ENCODE assay signal across 7 mouse cellular contexts in the genomic region with DNA sequence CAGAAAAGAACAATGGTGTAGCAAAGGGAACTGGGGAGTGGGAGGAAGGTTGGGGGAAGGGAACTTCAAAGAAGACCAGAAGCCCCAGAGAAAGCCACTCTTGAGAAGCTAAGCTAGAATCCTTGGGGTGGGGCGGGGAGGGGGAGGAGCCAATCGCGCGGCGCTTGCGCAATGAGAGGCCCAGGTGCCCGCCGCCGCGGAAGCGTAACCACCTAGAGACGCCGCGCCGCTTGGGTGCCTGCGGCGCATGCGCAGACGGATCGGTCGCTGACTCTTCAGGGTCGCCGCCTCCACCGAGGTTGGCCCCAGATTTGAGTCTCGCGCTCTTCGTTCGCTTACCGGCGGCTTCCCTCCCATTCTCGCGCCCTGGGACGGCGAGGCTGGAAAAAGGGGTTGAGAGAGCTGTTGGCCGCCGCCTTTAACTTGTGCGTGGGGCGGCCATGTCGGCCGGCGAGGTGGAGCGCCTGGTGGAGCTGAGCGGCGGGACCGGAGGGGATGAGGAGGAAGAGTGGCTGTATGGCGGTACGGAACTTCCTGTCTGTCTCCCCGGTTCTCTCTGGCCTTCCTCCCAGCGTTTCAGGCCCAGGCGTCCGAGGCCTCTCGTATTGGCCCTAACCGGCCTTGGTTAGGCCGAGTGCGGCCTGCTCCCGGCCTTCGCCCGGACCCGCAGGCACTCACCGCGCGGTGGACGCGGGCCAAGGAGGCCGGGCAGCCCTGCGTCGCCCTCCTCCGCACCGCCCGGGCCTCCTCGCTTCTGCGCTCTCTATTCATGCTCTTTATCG. TPM values are rescaled to one million over a fixed set of nuclear protein-coding genes. Genes with fewer than 3 reads are reported as not detected.
A peak's percentile ranks its signal among the peaks of the same experiment; 100 is the strongest.
DNase-seq lines count a peak whose midpoint lies in the region; ATAC-seq and TF ChIP-seq lines count a peak whose summit lies in the region.

A gene (plus strand): TSS at position 210 of the 782 bp plus-strand sequence.

- H3K27ac ChIP-seq in intestine, postnatal 0 days (ENCODE audit: low read depth, low read length), result peak within 1 kb of the TSS; percentile 88
- peak within 1 kb of the TSS; percentile 94 for H3K27ac ChIP-seq in midbrain, embryonic 12.5 days (replicated peaks)
- peak within 1 kb of the TSS; percentile 76 for H3K27ac ChIP-seq in small intestine, adult 2 months (ENCODE audit: insufficient read depth, low read depth, low read length)

- no peaks in the 10 kb centered on the region for H3K9me3 ChIP-seq in intestine, postnatal 0 days (ENCODE audit: control insufficient read depth)
- no peaks in the 10 kb centered on the region for H3K9me3 ChIP-seq in midbrain, embryonic 12.5 days

- intact Hi-C loops in left cerebral cortex, postnatal 4 days (cut with DNase I), result no loop called here

- 0 out of 2 replicates have a peak, but pooled peaks have one; percentile 3 for TF ChIP-seq CTCF in intestine, postnatal 0 days (IDR thresholded peaks at IDR 0.05; ENCODE audit: low read depth)
- TF ChIP-seq CTCF in small intestine, adult 2 months (IDR thresholded peaks at IDR 0.05; ENCODE audit: extremely low read depth, insufficient read length, insufficient replicate concordance, low read depth, low read length), result no peak

- H3K4me2 ChIP-seq in intestine, postnatal 0 days (replicated peaks; ENCODE audit: low read depth), result peak within 1 kb of the TSS; percentile 63
- peak within 1 kb of the TSS; percentile 63 for H3K4me2 ChIP-seq in midbrain, embryonic 12.5 days (replicated peaks)

- peak; percentile 86 for ATAC-seq in intestine, postnatal 0 days
- ATAC-seq in midbrain, embryonic 12.5 days (ENCODE audit: low FRiP score, low read depth), result peak; percentile 87

- peak within 1 kb of the TSS; percentile 76 for H3K4me3 ChIP-seq in intestine, postnatal 0 days (ENCODE audit: low read depth, low read length)
- H3K4me3 ChIP-seq in midbrain, embryonic 12.5 days, result peak within 1 kb of the TSS; percentile 73
- peak within 1 kb of the TSS; percentile 77 for H3K4me3 ChIP-seq in small intestine, adult 2 months (ENCODE audit: low read depth, low read length)

- H3K4me1 ChIP-seq in intestine, postnatal 0 days (replicated peaks; ENCODE audit: control insufficient read depth, insufficient read depth, low read length), result peaks cover 14% of the 10 kb centered on the region
- H3K4me1 ChIP-seq in midbrain, embryonic 12.5 days, result peaks cover 25% of the 10 kb centered on the region
- H3K4me1 ChIP-seq in small intestine, adult 2 months (ENCODE audit: control insufficient read depth, insufficient read depth, insufficient read length, low read length), result peaks cover 2% of the 10 kb centered on the region

- WGBS in intestine, postnatal 0 days, result under 1% methylated on average over 73 of the region's 73 CpGs
- WGBS in midbrain, embryonic 12.5 days, result under 1% methylated on average over 66 of the region's 73 CpGs
- WGBS in small intestine, adult 2 months, result under 1% methylated on average over 73 of the region's 73 CpGs

- DNase-seq in adrenal gland, adult 8-10 months, result peak; percentile 82
- DNase-seq in embryo, embryonic 9.5 days (ENCODE audit: extremely low spot score), result peak; percentile 98
- peak; percentile 44 for DNase-seq in gonadal fat pad, adult 2 months (ENCODE audit: low read depth)
- peak; percentile 96 for DNase-seq in left cerebral cortex, postnatal 4 days

- peak; percentile 44 for TF ChIP-seq POLR2A in small intestine, adult 2 months (IDR thresholded peaks at IDR 0.05; ENCODE audit: low read depth, low read length)

- no peaks in the 10 kb centered on the region for H3K27me3 ChIP-seq in intestine, postnatal 0 days (replicated peaks; ENCODE audit: control insufficient read depth, insufficient read depth, low read length)
- H3K27me3 ChIP-seq in midbrain, embryonic 12.5 days, result no peaks in the 10 kb centered on the region
- H3K27me3 ChIP-seq in small intestine, adult 2 months (ENCODE audit: control insufficient read depth, insufficient read depth, low read length), result no peaks in the 10 kb centered on the region

- peak within 1 kb of the TSS; percentile 78 for H3K9ac ChIP-seq in intestine, postnatal 0 days (ENCODE audit: low read depth, low read length)
- peak within 1 kb of the TSS; percentile 87 for H3K9ac ChIP-seq in midbrain, embryonic 12.5 days (replicated peaks)

- H3K36me3 ChIP-seq in intestine, postnatal 0 days (ENCODE audit: control insufficient read depth, insufficient read depth), result peaks cover 3% of the 10 kb centered on the region; the same call in 1 of the 2 replicates
- peaks cover 5% of the 10 kb centered on the region; the same call in 1 of the 2 replicates for H3K36me3 ChIP-seq in midbrain, embryonic 12.5 days
- H3K36me3 ChIP-seq in small intestine, adult 2 months (ENCODE audit: control insufficient read depth, insufficient read depth, low read length), result peaks cover 6% of the 10 kb centered on the region; the same call in 1 of the 2 replicates

RNA-seq across cellular contexts. Expression of the gene that starts here (rescaled TPM):
- 10 to 100 TPM; 66.0 to 72.6 (median 68.5) TPM for total RNA-seq in adrenal gland, adult 8-10 months (2022)
- 18.2 and 26.8 TPM in 2 replicates for polyA plus RNA-seq in gonadal fat pad, adult 2 months (2012; rRNA removed)
- 37.7 and 42.0 TPM in 2 replicates for polyA plus RNA-seq in intestine, postnatal 0 days (2015; fragmentation: Nextera tagmentation; extraction: Ambion mirVana)
- total RNA-seq in left cerebral cortex, postnatal 4 days (2021), result 10 to 100 TPM; 72.2 to 78.7 TPM
- 106 and 118 TPM in 2 replicates for polyA plus RNA-seq in midbrain, embryonic 12.5 days (2016; fragmentation: Nextera tagmentation; extraction: Ambion mirVana)
- polyA plus RNA-seq in small intestine, adult 2 months (2012; rRNA removed), result 5.7 and 19.6 TPM in 2 replicates

Comparison
In these comparisons a context has a peak if more than half of its experiments do, and no peak if none do; other contexts are left out.
1. Peak in every context shown above with its lines: DNase-seq, ATAC-seq, H3K4me3 ChIP-seq and H3K27ac ChIP-seq.
2. DNase-seq: peak in every context shown above with its lines; median percentile 98 in embryo, embryonic 9.5 days; 96 in left cerebral cortex, postnatal 4 days; 82 in adrenal gland, adult 8-10 months; 44 in gonadal fat pad, adult 2 months.